Mouse (Mus musculus) retina, embryonic 14.5 days (tissue): ENCODE data around the gene Mlx.

Source experiments
- DNase-seq: peaks from one replicate; pipeline ENCODE4 v3.0.0-alpha.2; 2015; ENCODE audit warnings: low spot score

Mlx gene

DNA sequence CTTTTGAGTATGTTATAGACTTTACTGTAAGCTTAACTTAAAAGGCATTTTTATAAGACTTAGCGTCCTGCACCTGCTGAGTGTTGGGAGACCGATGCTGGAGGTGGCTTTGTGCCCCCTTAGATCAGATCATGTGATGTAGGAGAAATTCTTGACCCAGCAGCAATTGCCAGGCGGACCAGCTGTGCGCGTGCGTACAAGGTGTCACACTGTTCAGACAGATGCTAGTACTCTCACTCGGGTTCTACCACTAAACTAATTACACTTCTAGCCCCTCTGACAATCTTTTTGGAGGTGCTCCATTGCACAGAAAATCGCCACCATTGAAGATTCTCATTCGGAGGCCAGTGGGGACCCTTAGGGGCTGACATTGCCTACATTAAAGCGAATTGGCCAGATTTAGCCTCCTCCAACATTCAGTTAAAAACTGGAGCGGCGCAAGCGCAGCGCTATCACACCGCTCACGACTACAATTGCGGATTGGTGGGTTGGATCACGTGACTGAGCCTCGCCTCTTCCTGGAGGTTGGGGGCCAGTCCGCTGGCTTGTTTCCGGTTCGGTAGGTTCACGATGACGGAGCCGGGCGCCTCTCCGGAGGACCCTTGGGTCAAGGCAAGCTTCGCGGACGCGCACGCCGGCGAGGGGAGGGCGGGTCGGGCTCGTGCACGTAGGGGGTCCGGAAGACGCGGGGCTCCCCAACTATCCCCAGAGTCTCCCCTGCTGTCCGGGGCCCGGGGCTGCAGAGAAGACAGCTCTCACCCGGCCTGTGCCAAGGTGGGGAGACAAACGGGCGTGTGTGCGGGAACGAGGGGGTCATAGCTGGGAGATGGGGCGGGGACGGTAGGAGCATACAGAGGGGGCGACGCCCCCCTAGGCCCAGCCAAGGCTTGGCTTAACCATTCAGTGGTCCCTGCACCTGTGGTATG, at the start of gene Mlx:
Gene Mlx, plus strand, starts transcription at position 522 of the 926 bp plus-strand sequence.
- peak; percentile 95 for DNase-seq

DNA sequence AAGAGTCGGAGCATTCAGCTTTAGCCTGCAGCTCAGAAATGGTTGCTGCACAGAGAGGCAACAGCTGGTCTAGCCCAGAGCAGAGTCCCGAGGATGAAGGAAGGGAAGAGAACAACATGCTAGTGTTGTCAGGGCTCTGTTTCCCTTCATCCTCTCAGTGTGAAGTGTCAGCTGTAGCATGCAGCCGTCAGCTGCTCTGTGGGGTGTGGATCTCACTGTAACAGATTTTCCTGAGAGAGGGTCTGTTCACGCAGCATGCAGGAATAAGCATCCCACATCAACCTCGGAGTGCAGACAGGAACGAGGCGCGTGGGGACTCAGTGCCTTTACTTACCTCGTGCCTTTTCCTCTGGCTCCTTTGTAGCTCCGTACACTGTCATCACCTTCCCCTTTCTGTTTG, 49.3 kb upstream of the Mlx start:
- DNase-seq: no peak

DNA sequence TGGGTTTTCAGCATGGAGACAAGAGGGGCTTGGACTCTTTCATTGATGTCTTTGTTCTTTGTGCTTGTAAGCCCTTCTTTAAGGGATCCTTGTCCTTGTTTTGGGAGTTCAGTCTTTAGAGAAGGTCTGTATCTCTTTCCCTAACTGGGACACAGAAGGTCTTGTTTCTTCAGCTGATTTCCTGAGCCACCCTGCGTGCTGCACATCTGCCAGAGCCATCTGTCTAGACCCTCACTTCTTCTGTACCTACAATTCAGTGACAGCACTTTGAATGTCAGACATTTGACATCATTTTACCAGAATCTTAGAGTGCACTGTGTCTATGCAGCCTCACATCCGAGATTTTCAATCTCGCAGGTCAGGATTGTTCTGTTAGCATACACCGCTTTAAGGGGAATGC, 41.3 kb upstream of the Mlx start:
- no peak for DNase-seq

DNA sequence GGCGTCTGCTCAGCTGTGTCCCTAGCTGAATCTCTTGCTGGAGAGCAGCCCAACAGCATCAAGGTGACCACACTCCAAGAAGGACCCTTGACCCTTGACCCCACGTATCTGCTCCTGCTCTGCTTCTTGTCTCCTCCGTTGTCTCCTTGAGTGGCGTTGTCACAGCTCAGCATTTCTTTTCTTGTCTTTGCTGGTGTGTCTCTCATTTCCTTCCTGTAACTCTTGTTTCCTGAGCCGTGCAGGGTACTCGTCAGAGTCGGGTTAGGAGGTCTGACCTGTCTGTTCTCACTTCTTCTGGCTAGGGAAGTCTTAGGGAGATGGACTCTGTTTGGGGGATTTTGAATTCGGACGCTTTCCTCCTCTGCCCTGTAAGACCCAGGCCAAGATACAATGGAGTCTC, 40.6 kb upstream of the Mlx start:
- DNase-seq: no peak

DNA sequence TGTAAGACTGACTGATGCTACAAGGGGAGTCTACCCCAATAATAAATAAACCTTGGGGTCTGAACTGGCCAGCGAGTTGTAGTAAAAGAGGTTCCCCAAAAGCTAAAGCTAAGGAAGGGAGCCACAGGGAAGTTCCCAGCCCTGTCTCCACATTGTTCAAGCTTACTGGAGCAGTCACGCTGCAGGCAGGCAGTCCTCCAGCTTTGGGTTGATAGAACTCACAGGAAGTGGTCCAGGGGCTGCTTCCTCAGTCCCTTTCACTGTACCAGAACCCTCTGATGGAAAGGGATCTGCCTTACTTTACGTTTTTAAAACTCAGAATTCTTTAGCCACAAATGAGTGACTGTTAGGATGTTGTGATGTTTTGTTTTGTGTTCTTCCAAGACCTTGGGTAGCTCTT, 39.6 kb upstream of the Mlx start:
- DNase-seq: no peak

DNA sequence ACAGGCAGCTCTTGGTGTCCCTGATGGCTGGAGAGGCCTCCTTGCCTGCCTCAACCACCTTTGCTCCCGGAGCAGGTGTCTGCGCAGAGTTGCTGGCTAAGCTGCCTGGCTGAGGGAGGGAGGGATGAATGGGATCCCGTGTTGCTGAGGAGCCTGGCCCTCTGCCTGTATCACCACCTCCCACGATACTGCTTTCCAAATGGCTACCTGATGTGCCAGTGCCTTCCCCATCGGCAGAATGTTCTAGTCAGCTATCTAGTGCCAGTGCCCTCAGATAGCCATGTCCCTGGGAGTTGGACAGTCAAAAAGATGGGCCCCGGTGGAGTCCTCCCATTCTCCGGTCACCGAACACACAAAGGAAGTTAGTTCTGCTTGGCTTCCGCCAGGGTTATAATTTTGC, 36.7 kb upstream of the Mlx start:
- DNase-seq: no peak

DNA sequence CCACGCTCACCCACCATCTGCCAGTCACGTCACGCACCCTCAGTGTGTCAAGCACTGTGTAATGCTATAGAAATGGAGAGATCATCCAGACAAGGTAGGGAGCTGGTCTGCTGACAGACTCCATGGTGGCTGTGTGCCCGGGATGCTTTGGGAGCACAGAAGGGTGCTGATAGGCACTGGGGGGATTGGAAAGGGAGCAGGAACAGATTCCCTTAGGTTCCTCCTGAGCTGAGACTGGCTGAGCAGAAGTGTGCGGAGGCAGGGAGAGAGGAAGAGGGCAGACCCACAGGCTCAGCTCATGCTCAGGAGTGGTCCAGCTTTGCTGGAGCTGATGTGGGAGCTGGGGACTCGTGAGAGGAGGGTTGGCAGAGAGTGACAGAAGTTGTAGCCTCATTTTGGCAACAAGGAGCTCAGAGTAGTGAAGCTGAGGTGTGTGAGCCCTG, 36.0 kb upstream of the Mlx start:
- DNase-seq: no peak

DNA sequence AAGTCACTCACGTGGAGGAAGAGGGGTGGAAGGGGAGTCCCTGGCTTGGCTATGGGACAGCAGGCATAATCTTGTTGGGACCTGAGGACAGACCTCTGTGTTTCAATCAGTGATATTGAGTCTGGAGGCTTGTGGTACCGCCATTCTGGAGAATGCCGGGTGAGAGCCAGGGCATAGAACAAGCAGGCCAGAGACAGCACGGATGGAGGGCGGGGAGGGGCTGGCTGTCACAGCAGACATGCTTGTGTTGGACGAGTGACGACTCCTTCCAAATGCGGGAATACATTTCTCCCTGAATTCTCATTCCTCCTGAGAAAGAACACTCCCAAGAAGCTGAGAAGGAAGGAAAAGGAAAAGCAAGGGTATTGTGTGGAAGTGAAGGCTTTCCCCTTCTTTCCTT, 35.5 kb upstream of the Mlx start:
- DNase-seq: no peak

DNA sequence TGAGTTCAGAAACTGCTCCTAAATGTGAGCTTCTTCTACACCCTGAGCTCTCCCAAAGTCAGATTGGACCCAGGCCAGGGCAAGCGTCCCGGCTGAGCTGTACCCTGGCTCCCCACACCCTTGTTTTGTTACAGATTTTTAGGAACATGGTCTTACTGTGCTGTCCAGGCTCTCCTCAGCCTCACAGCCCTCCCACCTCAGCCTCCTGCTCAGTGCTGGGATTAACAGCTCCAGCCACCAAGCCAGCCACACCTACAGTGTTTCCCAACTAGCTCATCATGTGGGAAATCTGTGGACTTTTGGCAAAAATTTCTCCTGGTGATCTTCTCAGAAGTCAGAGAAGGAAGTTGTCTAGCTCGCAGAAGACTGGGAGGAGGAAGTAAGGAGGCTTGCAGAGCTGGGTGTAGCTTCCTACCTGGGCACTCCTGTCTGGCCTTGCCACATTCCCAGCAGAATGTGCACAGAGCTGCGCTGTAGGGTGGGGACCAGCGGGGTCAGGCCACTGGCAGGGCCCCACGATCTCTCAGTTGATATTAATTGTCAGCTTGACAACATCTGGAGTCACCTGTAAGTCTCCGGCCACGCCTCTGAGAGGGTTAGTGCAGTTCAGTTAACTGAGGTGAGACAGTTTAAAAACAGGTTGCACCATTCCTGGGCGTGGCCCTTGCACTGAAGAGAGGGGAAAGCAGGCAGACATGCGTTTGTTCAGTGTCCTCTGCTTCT, 34.2 kb upstream of the Mlx start:
- DNase-seq: no peak

DNA sequence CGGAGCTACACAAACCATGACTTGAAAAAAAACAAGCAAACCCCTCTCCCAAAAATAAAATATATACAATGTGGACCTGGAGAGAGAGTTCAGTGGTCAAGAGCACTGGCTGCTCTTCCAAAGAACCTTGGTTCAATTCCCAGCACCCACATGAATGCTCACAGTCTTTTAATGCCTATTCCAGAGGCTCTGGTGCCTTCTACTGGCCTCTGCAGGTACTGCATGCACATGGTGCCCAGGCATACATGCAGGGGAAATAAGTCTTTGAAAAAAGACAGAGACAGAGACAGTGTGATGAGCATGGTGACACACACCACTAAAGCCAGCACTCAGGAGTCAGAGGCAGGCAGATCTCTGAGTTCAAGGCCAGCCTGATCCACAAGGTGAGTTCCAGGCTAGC, 33.1 kb upstream of the Mlx start:
- peak; percentile 30 for DNase-seq

DNA sequence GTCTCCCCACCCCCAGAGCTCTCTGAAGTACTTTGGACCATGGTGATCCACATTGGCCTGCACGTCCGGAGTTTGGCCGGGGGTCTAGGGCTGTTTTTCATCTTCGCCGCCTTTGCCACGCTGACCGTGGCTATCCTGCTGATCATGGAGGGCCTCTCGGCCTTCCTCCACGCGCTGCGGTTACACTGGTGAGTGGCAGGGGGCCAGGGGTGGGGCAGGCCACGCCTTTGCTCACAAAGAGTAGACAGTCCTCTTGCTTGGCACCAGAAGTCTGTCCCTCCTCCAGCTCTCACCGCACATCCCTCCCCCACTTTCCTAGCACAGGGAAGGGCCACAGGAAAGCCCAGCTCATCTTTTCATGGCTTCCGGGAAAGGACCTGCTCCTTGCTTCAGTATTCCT, 31.7 kb upstream of the Mlx start:
- DNase-seq: no peak

DNA sequence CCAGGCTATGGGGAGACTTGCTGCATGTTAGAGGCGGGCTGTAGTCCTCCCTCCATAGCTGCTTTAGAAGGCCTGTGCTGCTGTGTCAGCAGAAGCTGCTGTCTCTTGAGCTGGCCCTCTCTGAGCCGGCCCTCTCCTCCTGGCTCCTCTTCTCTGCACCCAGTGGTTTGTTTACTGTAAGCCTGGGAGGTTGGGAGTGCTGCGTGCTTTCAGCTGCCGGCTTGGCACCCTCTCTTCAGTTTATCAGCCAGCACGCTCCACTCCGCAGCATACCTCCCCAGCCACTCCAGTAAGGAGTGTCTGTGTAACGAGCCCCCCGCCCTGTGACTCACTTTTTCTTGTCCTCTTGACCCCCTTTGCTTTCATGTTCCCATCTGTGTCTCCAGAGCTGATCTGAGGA, 30.2 kb upstream of the Mlx start:
- DNase-seq: no peak

DNA sequence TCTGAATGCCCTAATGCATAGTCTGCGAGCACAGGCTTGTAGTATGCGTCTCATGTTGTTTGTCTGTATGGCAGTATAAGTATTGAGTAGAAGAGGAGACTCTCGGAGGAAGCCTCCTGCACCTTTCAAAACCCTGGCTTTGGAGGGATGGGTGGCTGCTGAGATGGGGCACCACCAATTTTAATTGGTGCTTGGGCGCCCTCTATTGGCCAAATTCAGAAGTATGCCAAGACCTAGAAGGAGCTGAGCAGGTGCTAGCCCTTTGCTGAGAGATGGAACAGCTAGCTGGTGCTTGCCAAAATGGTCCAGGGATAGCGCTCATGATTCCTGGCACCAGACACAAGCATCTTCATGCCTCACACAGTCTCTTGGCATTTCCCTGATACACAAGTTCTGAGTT, 29.2 kb upstream of the Mlx start:
- DNase-seq: peak; percentile 93

DNA sequence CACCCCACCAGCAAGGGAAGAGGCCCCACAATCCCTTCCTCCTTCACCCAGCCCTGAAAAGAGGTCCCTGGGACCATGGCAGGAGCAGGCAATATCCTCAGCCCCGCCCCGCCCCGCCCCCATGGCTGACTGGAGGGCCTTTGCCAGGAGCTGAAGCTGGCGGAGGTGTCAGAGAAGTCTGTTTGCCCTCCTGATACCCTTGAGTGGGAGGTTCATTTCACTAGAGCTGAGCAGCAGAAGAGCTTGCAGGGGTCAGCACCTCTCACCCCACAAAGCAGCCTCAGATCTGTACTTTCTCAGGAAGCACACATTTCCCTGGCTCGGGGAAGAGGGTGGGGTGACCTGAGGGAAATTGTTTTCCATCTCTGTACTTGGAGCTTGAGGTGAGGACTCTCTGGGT, 28.4 kb upstream of the Mlx start:
- DNase-seq: no peak

DNA sequence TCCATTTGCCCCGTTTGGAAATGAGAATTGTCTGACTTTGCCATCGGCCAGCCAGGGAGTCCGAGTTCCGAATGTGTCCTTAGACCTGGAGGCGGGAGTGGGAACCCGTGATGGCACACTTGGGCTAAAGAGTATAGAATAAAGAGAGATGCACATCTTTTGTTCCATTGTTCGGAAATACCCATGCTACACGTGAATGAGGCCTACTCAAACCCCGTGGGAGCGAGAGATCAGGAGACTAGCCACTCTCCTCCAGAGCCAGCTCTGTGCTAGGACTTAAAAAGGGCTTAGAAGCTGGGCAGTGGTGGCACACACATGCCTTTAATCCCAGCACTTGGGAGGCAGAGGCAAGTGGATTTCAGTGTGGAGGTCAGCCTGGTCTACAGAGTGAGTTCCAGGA, 27.6 kb upstream of the Mlx start:
- DNase-seq: no peak

DNA sequence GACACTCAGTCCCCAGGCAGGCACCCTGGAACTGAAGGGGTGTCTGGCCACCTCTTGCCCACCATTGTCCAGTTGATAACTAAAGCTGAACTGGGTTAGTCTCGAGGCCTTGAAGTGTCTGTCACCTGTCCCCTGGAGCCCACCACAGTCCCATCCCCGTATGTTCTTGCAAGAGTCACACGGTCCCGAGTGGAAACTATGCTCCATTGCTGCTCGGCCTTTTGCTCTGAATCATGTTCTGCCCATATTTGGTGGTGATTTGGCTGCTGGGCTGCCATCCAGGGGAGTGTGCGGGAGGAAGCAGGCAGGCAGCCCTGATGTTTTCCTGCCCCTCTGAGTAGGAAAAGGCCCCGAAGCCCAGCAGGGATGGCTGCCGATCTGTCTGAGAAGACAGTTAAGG, 27.0 kb upstream of the Mlx start:
- DNase-seq: no peak

DNA sequence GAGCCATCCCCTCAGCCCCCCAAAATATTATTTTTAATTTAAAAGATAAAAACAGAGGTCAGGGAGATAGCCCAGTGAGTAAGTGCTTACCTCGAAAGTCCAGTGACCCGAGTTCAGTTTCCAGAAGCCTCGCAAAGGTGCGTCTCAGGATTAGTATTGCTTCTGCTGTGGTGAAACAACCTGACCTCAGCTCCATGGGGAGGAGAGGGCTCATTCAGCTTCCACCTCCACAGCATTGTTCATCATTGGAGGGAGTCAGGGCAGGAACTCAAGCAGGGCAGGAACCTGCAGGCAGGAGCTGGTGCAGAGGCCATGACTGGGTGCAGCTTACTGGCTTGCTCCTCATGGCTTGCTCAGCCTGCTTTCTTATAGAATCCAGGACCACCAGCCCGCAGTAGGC, 26.0 kb upstream of the Mlx start:
- no peak for DNase-seq

DNA sequence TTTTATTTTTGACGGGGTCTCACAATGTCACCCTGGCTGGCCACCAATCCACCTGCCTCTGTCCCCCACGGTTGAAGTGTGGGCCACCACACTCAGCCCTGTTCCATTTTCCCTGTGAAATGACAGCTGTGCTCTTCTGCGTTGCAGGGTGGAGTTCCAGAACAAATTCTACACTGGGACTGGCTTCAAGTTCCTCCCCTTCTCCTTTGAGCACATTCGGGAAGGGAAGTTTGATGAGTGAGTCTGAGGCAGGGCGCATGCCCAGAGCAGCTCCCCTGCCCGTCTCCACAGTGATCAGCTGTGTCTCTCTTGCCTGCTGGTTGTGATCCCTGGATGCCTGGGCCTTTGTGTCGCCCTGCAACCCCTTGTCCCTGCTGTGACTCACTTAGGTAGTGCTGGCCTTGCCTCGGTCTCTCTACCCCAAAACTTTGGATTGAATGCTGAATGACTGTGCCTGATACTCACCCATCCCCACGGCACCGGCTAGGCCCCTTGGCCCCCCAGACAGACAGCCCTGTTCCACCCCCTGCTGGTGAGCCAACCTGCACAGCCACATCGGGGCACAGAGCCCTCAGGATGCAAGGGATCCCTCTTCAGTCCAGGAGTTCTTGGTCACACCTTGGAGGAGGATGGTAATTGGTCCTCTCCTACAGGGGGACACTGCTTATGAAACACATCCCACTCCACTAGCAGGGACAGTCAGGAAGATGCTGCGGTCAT, 24.8 kb upstream of the Mlx start:
- no peak for DNase-seq

DNA sequence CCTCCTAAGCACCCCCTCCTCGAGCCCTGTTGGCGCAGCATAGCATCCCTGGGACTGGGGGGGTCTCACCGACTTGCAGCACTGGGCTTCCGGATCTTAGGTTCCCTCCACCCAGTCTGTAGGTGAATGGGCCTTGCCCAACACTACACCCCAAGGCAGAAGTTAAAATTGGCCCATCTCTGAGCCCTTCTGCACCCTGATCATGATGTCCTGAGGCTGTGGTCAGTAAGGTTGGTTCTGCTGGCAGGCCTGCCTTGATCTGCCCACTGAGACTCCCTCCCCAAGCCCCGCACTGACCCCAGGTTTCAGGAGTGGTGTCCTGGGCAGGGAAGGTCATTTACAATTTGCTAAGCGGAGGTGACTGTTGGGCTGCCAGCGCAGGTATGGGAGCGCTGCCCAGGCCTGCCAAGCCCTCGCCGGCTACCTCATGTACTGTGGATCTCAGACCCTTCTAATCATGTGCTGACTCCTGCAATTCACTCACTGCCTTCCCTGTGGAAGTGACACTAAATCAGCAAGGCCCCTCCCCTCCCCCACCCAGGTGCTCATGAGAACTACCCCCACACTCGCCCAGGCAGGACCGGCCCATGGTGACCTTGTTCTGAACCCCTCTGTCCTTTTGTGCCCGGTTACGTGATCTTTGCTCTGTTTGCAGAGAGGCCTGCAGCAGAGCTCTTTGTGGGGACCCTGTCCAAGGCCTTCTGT, 24.0 kb upstream of the Mlx start:
- no peak for DNase-seq

DNA sequence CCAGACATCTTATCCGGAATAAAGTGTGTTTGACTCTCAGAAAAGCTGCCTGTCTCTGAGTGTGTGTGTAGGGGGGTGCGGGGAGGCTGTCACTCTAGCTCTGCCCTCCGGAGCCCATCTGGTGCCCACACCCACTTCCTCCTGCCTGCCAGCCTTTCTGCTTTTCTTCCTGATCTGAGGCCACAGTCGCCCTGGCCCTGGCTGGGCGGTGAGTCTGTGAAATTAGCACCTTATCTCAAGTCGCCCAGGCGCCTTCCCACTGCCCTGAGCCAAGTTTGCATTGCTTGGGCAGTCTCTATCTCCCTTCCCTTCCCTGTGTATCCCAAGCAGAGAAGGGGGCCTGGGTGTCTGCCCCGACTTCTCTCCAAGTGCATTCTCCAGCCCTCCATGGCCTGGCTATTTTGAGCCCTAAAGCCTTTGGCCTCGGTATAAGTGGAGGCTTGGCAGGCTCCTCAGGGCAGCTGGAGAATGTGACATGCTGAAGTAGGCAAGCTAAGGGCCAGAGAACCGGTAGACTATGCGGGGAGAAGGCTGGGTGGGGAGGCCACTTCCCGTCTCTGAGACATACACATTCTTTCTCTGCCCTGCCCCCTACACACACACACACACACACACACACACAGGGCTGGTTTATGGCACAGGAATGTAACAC, 23.3 kb upstream of the Mlx start:
- DNase-seq: no peak

DNA sequence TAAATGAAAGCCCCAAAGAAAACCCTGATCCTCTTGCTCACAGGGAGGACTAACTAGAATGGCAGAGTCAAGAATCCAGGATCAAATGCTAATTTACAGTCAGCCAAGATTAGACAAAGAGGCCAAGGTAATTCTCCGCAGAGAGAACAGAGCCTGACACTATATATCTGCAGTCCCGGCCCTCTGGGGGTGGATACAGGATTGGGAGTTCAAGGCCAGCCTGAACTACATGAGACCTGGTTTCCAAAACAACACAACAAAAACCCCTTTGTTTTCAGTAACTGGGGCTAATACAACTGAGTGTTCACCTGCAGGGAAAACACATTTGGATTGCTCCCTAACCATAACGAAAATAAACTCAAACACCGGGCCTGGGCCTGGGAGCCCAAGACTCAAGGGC, 22.6 kb upstream of the Mlx start:
- DNase-seq: no peak

DNA sequence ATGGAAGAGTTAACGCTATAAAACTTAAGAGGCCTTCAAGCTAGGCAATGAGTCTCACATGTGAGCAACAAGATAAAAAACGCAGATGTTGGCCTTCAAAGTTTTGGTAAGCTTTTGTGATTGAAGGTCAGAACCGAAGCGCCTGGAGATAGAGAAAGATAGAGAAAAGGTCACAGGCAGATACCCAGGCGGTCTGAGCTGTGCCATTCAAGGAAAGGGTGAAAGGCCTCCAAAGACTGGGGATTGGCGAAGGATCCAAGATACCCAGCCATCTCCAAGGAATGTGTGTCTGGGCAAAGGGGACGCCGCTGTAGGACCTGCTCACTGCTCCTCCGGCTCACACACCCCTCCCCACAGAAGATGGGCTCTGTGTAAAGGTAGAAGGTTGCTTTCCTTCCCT, 22.1 kb upstream of the Mlx start:
- DNase-seq: no peak
